Mouse (Mus musculus) embryonic fibroblast, embryonic 13.5 days (primary cell): ENCODE data around the gene Wasl. TPM values are rescaled to one million over a fixed set of nuclear protein-coding genes. Genes with fewer than 3 reads are reported as not detected.

Source experiments
- H3K27ac ChIP-seq: 2 replicates; pipeline ENCODE4 v1.5.1; 2012; ENCODE audit warnings: low read length, control low read depth, inconsistent platforms; ENCODE audit not compliant: insufficient read depth
- H3K4me1 ChIP-seq: 2 replicates; pipeline ENCODE4 v1.6.1; 2011; ENCODE audit warnings: low read length; ENCODE audit not compliant: control insufficient read depth, insufficient read depth
- H3K4me3 ChIP-seq: 2 replicates; pipeline ENCODE4 v1.5.1; 2011; ENCODE audit warnings: mild to moderate bottlenecking, control low read depth, low read length; ENCODE audit not compliant: insufficient read depth
- CTCF ChIP-seq: IDR thresholded peaks from 2 replicates; pipeline ENCODE4 v1.5.1; 2011; ENCODE audit warnings: mild to moderate bottlenecking, control low read depth, low read length, moderate library complexity, borderline replicate concordance; ENCODE audit not compliant: insufficient read depth
- POLR2A ChIP-seq: IDR thresholded peaks from 2 replicates; pipeline ENCODE4 v1.6.1; 2011; ENCODE audit warnings: low read depth, mild to moderate bottlenecking, control low read depth, low read length, moderate library complexity
- polyA plus RNA-seq: library from polyadenylated mRNA; stranded (reverse); fragments of >200 nt; gene quantifications from 2 replicates; pipeline ENCODE4 v1.2.4, GENCODE M21; 2011; ENCODE audit warnings: low read depth; ENCODE audit not compliant: missing spikeins, insufficient read length

Wasl gene
- polyA plus RNA-seq, 1 experiment = 45.4 TPM

GRCm38 (mm10) chr6:24597500-24597899, 67.3 kb downstream of the Wasl start, which contains the start of gene Lmod2:
Gene Lmod2 (plus strand): TSS chr6:24597762.
- Histone ChIP-seq H3K27ac (no peak within 1 kb of the TSS), H3K4me3 (no peak within 1 kb of the TSS), H3K4me1 (no peaks in the 10 kb centered on the region)
- TF ChIP-seq CTCF (no peak), POLR2A (no peak)

- Histone ChIP-seq H3K4me1 (no peaks in the 10 kb centered on the region), H3K27ac (no peak overlapping the region), H3K4me3 (no peak overlapping the region)
- TF ChIP-seq CTCF = no peak
- no peak for TF ChIP-seq POLR2A
These were observed 73.1 kb downstream of the Wasl start for GRCm38 (mm10) chr6:24591525-24592218.

GRCm38 (mm10) chr6:24590282-24590681, 74.5 kb downstream of the Wasl start:
- H3K4me1 ChIP-seq = peaks cover 4% of the 10 kb centered on the region; the same call in 1 of the 2 replicates
- TF ChIP-seq POLR2A = no peak
- TF ChIP-seq CTCF = no peak
- H3K27ac ChIP-seq = no peak overlapping the region

GRCm38 (mm10) chr6:24586885-24587284, 77.9 kb downstream of the Wasl start:
- Histone ChIP-seq H3K4me3 (no peak overlapping the region), H3K27ac (no peak overlapping the region), H3K4me1 (peaks cover 4% of the 10 kb centered on the region; the same call in 1 of the 2 replicates)
- TF ChIP-seq CTCF (no peak), POLR2A (no peak)

More at GRCm38 (mm10) chr6:24590282-24590681, 74.5 kb downstream of the Wasl start:
- H3K4me3 ChIP-seq = no peak overlapping the region

DNA sequence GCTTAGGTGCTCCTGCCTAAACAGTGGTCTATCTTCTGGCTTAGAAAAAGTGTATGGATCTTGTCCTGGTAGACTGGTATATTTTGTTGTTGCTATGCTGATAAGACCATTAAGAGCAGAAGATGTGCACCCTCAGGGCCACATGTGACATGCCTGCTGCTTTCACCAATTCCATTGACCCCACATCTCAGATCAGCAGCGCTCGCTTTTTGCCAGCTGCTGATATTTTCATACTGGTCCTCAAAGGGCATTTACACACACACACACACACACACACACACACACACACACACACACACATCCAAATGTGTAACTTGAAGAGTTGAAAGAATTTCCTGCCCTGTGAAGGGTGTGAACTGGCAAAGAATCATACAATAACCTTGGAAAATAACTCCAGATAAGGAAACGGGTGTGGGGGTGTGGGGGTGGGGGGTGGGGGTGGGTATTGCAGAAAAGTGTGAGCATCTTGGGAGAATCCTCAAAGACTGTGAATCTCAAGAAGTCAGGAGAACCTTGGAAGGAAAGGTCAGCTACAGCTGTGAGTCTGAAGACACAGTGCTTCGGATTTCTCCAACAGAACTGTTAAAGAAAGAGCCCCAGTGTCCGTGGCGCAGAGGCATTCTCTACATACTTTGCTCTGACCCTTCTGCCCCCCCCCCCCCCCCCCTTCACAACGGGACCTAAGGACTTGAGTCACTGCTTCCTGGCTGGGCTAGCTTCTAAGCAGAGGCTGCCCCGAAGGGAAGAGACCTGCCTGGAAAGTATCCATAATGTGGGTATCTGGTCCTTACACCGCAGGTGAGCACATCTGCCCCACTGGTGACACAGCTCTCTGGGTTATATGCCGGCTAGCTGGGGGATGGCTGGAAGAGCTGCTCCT, 79.1 kb downstream of the Wasl start:
- TF ChIP-seq POLR2A (no peak), CTCF (no peak)
- Histone ChIP-seq H3K27ac (no peak overlapping the region), H3K4me1 (peaks cover 4% of the 10 kb centered on the region; the same call in 1 of the 2 replicates), H3K4me3 (no peak overlapping the region)

DNA sequence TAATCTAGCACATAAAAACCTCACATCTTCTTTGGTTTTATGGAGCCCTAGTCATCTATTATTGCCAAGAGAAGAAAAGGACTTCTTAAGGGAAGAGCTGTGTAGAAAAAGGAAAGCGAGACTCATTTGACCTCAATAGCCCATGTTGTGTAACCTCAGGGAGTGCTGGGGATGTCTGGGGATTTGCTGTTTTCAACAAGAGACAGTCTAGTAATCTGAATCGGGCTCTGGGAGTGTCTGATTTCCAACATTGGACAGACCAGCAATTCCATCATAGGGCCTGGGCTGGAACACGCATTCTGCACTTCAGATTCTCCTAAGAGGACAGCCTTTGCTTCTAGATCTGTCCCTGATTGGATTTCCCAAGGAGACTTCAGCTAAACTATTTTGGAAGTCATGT, 81.4 kb downstream of the Wasl start:
- Histone ChIP-seq H3K4me3 (no peak overlapping the region), H3K27ac (no peak overlapping the region), H3K4me1 (peaks cover 4% of the 10 kb centered on the region; the same call in 1 of the 2 replicates)
- TF ChIP-seq POLR2A (no peak), CTCF (no peak)

DNA sequence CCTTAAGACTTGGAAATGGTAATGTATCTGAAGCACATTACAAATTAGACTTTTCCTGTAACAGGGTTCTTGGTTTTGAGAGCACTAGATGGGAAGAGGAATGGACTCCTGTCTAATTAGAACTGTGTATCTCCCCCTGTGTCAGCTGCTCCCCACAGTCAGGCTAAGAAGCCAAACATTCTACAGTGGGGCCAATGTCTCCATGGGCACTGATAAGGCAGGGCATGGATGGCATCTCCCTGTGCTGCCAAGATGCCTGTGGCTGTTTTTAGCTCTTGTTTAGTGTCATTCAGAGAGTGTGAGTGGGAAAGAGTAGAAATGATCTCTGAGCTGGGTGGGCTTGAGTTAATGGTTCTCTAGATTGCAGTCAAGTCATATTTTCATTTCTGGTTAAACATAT, 91.5 kb downstream of the Wasl start:
- Histone ChIP-seq H3K4me3 (no peak overlapping the region), H3K4me1 (no peaks in the 10 kb centered on the region), H3K27ac (no peak overlapping the region)
- TF ChIP-seq CTCF (no peak), POLR2A (no peak)

- Histone ChIP-seq H3K27ac (no peak overlapping the region), H3K4me3 (no peak overlapping the region), H3K4me1 (no peaks in the 10 kb centered on the region)
- TF ChIP-seq CTCF (no peak), POLR2A (no peak)
These were observed 92.4 kb downstream of the Wasl start for GRCm38 (mm10) chr6:24572431-24572830.

DNA sequence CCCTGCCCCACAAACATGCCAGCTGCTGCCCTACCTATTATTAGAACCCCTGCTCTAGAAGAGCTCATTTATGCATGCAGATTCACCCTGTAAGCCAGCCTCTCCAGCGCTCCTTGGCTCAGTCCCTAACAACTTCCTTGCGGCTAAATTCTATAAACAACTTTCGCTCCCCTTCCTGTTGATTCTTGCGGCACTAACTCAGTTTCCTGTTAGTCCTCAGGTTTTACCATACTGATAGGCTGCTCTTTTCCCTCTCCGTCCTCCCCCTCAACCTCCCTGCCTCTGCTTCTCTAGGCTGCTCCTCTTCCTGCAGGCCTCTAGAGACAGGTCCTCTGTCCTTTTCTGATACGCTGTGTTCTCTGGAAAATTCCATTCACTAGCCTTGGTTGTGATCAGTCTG, 93.7 kb downstream of the Wasl start:
- Histone ChIP-seq H3K4me1 (no peaks in the 10 kb centered on the region), H3K4me3 (no peak overlapping the region), H3K27ac (no peak overlapping the region)
- no peak for TF ChIP-seq CTCF
- no peak for TF ChIP-seq POLR2A

GRCm38 (mm10) chr6:24570278-24570677, 94.5 kb downstream of the Wasl start:
- H3K27ac ChIP-seq = no peak overlapping the region
- H3K4me1 ChIP-seq = no peaks in the 10 kb centered on the region
- no peak overlapping the region for H3K4me3 ChIP-seq
- no peak for TF ChIP-seq CTCF
- no peak for TF ChIP-seq POLR2A
